Mouse (Mus musculus): Measurements from ENCODE around the gene Axin1.
"Not testable (repeated sequence)": the region's sequence is repeated elsewhere in the genome, so short reads cannot be mapped to it uniquely, and the experiment has no call there.

The Axin1 gene

GRCm38 (mm10) chr17:26188091-26188805, 49.8 kb downstream of the Axin1 start:
- DNase-seq (ENCODE audit: low read depth, low spot score), result no peak

- DNase-seq (ENCODE audit: low read depth, low spot score), result not testable (repeated sequence)
These were observed 53.0 kb downstream of the Axin1 start for GRCm38 (mm10) chr17:26191486-26191885.

- DNase-seq (ENCODE audit: low read depth, low spot score), result no peak
These were observed 54.1 kb downstream of the Axin1 start for GRCm38 (mm10) chr17:26192481-26193190.

DNA sequence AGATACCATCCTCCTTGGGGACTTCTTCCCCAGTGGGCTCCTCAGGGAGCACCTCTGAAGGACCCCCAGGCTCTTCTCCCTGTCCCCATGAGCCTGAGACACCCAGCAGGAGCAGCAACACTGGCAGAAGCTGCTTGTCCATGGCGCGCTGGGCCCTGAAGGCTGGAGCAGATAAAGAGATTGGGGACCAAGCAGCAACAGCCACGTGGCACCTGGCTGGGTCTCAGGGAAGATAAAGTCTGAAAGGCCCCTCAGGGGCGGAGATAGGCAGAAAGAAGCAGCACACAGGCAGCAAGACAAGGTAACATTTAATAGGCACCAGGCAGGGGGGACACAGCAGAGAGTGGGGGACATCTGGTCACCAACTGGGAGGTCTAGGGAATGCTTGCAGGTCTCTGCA, 60.4 kb downstream of the Axin1 start, which contains the start of gene Pdia2:
TSS of gene Pdia2 (minus strand) at position 196 of the 400 bp plus-strand sequence.
- DNase-seq (ENCODE audit: low read depth, low spot score), result no peak

DNA sequence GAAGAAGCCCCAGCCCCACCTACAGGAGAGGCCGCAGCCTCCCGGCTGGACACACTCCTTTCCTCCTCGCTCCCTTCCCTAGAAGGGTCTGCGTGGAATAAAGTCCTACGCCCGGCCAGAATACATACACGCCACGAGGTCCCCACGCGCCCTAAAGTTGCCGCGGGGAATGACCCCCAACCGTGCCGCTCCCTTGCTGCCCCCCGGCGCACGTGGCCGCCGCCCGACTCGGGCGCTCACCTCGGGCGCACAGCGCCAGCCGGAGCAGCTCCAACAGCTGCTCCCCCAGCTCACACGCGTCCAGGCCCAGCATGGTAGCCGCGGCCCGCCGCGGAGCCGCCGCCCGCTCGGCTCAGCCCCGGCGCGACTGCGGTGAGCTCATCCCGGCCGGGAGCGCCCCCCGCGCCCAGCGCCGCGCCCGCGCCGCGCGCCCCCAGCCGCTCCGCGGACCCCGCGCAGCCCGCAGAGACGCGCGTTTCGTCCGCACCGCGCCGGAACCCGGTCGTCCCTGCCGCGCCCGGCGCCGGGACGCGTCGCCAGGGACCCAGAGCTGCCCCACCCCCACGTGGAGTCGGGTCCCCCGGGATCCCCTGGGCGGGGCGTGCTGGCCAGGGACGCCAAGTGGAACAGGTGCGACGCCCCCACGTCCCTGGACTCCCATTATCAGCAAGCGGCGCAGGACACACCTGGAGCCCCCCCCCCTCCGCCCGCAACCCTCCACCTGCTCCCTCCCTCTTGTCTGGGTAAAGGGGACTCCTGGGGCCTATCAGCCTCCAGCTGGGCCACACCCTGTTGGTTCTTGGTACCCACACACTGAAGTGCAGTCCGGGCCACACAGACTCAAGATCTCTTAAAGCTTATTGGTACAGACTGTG, 62.6 kb downstream of the Axin1 start:
- DNase-seq (ENCODE audit: low read depth, low spot score), result no peak

DNA sequence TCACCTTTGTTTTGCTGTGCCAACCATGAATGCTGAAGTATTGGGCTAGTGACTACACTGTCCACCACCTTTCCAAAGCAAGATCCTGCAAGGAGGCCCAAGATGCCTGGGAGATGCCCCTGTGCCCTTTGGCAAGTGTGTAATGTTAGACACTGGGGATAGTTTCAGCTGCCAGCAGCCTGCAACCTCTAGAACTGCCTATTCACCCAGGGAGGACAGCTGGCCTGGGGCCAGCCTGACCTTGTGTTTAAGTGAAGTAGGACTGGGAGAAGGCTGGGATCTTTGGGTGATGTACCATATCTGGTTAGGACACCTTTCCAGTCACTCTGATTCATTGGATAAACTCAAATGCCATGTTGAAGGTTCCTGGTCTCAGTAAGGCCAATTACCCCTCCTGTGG, 63.5 kb downstream of the Axin1 start:
- no peak for DNase-seq (ENCODE audit: low read depth, low spot score)

DNA sequence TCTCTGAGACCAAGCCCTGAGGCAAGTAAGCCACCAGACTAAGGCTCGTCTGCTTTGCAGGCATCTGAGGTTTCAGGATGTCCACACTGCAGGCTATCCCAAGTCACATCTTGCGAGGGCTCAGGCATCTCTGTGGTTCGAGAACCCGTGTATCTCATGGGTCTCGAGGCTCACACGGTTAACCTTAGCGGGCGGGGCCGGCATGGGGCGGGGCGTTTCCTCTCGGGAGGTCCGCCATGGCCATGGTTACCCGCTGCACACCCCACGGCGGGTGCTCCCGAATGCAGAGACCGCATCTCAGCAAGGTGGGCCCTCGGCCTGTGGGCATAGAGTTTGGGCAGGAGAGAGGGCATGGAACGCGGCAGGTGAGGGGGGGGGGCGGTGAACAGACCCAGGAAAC, 64.2 kb downstream of the Axin1 start, which contains the start of gene Rgs11:
TSS of gene Rgs11 (plus strand) at position 215 of the 400 bp plus-strand sequence.
- DNase-seq (ENCODE audit: low read depth, low spot score), result no peak

DNA sequence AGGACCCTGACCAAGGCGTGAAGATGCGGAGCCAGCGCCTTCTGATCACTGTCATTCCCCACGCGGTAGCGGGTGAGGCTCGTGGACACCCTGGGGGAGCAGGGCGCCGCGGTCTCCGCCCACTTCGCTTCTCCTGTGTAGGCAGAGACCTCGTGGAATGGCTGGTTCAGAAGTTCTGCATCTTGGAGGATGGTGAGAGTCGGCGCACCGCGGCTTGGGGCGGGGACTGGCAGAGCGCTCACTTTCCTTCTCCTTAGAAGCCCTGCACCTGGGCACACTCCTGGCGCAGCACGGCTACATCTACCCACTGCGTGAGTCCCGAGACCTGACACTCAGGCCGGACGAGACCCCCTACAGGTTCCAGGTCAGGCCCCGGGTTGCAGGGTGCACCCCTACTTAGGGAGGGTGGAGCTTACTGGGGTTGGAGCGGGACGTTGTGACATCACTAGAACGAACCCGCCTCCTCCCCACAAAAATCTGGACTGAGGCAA, 64.9 kb downstream of the Axin1 start:
- DNase-seq (ENCODE audit: low read depth, low spot score), result no peak

DNA sequence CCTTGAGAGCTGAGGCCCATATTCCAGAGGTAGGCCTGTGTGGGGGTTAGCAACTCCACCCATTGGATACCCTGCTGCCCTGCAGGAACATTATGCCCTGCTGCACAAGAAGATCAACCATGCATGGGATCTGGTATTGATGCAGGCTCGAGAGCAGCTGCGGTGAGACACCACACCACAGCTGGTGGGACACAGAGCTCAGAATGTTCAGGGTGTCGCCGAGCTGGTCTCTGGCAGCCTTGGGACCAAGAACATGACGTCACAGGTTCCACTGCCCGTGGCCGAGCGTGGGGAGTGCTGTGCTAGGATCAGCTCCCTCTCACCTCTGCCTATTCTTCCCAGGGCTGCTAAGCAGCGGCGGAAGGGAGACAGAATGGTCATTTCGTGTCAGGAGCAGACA, 66.3 kb downstream of the Axin1 start:
- DNase-seq (ENCODE audit: low read depth, low spot score), result no peak

DNA sequence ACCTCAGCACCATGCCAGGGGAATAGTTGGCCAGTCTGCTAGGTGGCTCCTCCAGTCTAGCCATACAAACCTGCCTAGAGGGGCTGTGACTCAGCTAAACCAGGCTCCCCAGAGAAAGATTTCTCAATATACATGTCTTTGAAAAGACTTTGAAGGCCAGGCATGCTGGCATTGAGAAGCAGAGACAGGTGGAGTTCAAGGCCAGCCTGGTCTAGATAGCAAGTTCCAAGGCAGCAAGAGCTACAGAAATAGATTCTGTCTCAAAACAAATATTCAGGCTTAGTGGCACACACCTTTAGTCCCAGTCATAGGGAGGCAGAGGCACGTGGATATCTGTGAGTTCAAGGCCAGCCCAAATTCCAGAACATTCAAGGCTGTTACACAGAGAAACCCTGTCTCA, 67.9 kb downstream of the Axin1 start:
- DNase-seq (ENCODE audit: low read depth, low spot score), result no peak

DNA sequence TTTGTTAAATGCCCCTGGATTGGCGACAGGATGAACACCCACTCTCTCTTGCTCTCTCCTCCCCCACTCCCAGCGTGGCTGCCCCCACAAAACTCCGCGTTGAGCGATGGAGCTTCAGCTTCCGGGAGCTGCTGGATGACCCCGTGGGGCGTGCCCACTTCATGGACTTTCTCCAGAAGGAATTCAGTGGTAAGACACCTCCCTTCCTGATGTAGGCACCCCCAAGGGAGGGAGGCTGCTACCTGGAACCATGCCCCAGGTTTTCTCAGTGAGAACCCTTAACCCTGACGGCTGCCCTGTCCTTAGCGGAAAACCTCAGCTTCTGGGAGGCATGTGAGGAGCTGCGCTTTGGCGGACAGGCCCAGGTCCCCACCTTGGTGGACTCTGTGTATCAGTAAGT, 69.2 kb downstream of the Axin1 start, which contains the start of gene Arhgdig:
TSS of gene Arhgdig (minus strand) at position 101 of the 400 bp plus-strand sequence.
- no peak for DNase-seq (ENCODE audit: low read depth, low spot score)

GRCm38 (mm10) chr17:26212241-26212640, 73.8 kb downstream of the Axin1 start:
- no peak for DNase-seq (ENCODE audit: low read depth, low spot score)

- no peak for DNase-seq (ENCODE audit: low read depth, low spot score)
These were observed 74.2 kb downstream of the Axin1 start for GRCm38 (mm10) chr17:26212681-26213080.

GRCm38 (mm10) chr17:26221508-26221907, 83.0 kb downstream of the Axin1 start:
- DNase-seq (ENCODE audit: low read depth, low spot score), result no peak

DNA sequence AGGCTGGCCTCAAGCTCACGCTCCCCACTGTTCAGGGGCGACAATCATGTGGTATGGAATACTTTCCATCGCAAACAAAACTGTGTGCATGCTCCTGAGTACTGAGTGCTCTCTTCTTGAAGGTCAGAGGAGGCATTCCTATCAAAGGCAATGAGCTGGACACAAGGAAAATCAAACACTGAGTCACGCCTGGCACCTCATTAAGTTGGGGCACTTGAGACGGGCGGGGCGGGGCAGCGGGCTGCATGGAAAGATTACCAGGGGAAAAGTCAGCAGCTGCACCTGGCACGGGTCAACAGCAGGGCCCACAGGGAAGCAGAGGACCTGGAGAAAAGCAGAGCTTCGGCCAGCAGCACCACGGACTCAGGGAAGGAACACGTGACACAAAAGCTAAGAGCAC, 86.7 kb downstream of the Axin1 start:
- no peak for DNase-seq (ENCODE audit: low read depth, low spot score)

DNA sequence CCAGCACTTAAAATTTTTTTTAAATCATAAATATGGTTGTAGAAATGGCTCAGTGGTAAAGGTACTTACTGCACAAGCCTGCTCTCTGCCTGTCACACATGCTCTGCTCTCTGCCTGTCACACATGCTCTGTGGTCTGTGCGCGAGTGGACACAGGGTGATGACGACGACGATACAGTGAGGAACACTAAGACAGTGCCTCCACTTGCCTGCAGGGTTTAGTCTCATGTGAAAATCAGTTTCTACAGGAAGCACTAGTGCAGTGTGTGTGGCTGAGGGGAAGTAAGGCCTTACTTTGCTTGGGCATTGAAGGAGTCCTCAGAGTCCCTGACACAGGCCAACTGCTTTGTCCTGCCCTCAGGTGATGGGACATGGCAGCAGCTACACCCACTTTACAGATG, 91.3 kb downstream of the Axin1 start:
- DNase-seq (ENCODE audit: low read depth, low spot score), result no peak

DNA sequence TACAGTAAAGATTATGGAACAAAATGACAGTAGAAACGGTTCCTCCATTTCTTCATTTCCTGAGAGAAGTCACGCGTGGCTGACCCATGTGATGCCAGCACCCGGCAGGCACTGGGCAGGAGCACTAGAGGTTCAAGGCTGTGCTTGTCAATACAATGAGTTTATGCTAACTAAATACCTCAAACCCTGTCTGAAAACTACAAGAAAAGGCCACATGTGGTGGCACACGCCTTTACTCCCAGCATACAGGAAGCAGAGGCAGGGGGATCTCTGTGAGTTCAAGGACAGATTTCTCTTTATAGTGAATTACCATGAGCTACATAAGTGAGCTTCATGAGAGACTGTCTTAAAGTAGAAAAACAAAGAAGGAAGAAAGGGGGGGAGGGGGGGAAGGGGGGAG, 92.7 kb downstream of the Axin1 start:
- no peak for DNase-seq (ENCODE audit: low read depth, low spot score)

- DNase-seq (ENCODE audit: low read depth, low spot score), result no peak
These were observed 94.4 kb downstream of the Axin1 start for GRCm38 (mm10) chr17:26232863-26233262.

DNA sequence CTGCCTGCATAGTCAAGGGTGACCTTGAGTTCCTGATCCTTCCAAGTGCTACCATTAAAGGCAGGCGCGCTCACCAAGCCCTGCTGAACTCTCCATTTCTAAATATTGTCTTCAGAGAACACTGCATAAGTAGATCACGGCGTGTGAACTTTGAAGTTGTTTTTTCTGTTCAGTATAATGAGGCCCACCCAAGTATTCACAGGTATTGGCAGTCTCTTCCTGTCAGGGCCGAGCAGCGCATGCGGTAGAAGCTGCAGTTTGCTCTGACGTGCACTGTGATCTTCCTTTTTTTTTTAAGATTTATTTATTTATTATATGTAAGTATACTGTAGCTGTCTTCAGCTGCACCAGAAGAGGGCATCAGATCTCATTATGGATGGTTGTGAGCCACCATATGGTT, 95.9 kb downstream of the Axin1 start:
- no peak for DNase-seq (ENCODE audit: low read depth, low spot score)

DNA sequence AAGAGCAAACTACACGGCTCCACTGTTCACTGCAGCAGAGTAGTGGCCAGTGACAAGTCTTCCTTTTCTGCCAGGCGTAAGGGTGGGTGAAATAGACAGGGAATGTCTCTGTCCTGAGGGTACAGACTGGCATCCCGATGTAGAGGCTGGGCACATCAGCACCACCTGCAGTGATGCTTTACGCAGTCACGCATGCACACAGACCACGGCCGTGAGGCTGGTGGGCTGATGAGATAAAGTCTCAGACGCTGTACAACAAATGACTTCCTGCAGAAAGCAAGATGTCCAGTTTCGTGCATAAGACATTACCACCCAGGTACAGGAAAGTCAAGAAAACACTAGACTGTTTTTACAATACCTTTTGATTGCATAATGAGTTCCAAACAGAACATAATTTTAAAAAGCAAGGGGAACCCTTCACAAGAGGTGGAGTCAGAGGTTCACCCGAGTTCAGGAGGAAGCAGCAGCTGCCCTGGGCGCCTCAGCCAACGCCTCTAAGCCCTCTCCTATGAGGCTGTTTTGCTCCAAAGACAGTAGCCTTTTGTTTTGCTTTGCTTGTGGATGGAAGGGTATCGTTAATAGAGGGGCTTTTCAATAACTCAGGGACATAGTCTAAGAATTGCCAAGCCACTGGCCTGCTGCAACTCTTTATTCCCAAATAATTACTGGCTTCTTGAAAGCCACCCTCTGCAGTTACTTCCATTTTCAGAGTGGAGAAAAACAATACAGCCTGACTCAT, 96.8 kb downstream of the Axin1 start:
- DNase-seq (ENCODE audit: low read depth, low spot score), result no peak

DNA sequence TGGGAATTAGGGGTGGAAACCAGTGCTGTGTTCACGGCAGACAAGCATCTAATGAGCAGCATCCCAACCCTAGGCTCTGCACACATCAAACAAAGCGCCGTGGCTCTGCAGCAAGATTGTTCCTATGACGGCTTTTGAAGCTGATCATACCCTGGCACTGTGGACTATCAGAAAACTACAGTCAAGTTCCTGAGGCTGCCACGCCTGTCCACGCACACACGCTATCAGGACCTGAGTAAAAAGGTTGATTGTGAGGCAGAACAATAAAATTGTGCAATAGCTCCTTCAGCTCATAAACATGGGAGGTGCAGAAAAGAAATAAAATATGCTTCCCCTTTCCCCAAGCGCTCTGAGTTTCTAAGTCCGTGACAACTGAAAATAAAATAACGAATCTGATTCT, 99.2 kb downstream of the Axin1 start:
- no peak for DNase-seq (ENCODE audit: low read depth, low spot score)
